Mouse (Mus musculus) layer of hippocampus, adult 2 months (tissue): Measurements from ENCODE around the gene Eml6. TPM values are rescaled to one million over a fixed set of nuclear protein-coding genes. Genes with fewer than 3 reads are reported as not detected.
A peak's percentile ranks its signal among the peaks of the same experiment; 100 is the strongest.
"Not testable (repeated sequence)": the region's sequence is repeated elsewhere in the genome, so short reads cannot be mapped to it uniquely, and the experiment has no call there.

Experiments used
- DNase-seq, 2 experiments: peaks; one replicate each; pipeline ENCODE4 v3.0.0; 2022; ENCODE audit warnings: low spot score in 2 of 2
- H3K27ac ChIP-seq: fragments of 200-600 bp; 2 replicates; pipeline ENCODE4 v1.8.1; 2022
- H3K4me3 ChIP-seq: fragments of 200-600 bp; 2 replicates; pipeline ENCODE4 v1.8.1; 2022; ENCODE audit warnings: mild to moderate bottlenecking
- CTCF ChIP-seq: fragments of 200-600 bp; conservative IDR thresholded peaks from 2 replicates; pipeline ENCODE4 v1.8.1; 2022; ENCODE audit warnings: antibody characterized with exemption, mild to moderate bottlenecking, moderate library complexity
- total RNA-seq, 2 experiments: library from RNA; stranded (reverse); gene quantifications; 2 replicates each; pipeline ENCODE4 v1.2.3; 2021

Gene Eml6
- total RNA-seq, 2 experiments from 2014 or later, result 30.6 to 32.6 TPM

GRCm38 (mm10) chr11:29826001-29826400, 199.8 kb downstream of the Eml6 start:
- no peak for DNase-seq
- no peak for TF ChIP-seq CTCF

GRCm38 (mm10) chr11:29825271-29825718, 200.5 kb downstream of the Eml6 start, which contains the start of gene 4931440F15Rik:
Gene 4931440F15Rik (minus strand): TSS chr11:29825668.
- DNase-seq, H3K4me3 ChIP-seq: not testable (repeated sequence)
- peak within 1 kb of the TSS; percentile 36; the same call in 1 of the 2 replicates for H3K27ac ChIP-seq

More at GRCm38 (mm10) chr11:29826001-29826400, 199.8 kb downstream of the Eml6 start:
- Histone ChIP-seq H3K4me3 (no peak overlapping the region), H3K27ac (peak overlapping the region; percentile 36; the same call in 1 of the 2 replicates)

- not testable (repeated sequence) for DNase-seq, H3K4me3 ChIP-seq
Observed at GRCm38 (mm10) chr11:29824474-29825270, 201.2 kb downstream of the Eml6 start.

GRCm38 (mm10) chr11:29823141-29823540, 202.7 kb downstream of the Eml6 start:
- no peak for DNase-seq
- H3K4me3 ChIP-seq, result no peak overlapping the region
- TF ChIP-seq CTCF, result no peak
- no peak overlapping the region for H3K27ac ChIP-seq

More at GRCm38 (mm10) chr11:29824474-29825270, 201.2 kb downstream of the Eml6 start:
- peak overlapping the region; percentile 10; the same call in 1 of the 2 replicates for H3K27ac ChIP-seq

GRCm38 (mm10) chr11:29815670-29816069, 210.2 kb downstream of the Eml6 start:
- no peak for TF ChIP-seq CTCF
- no peak for DNase-seq

GRCm38 (mm10) chr11:29815261-29815660, 210.6 kb downstream of the Eml6 start:
- no peak overlapping the region for H3K4me3 ChIP-seq
- no peak overlapping the region for H3K27ac ChIP-seq
- DNase-seq, result no peak
- no peak for TF ChIP-seq CTCF

More at GRCm38 (mm10) chr11:29815670-29816069, 210.2 kb downstream of the Eml6 start:
- Histone ChIP-seq H3K4me3 (no peak overlapping the region), H3K27ac (no peak overlapping the region)

- no peak for DNase-seq
- H3K4me3 ChIP-seq, result no peak overlapping the region
- TF ChIP-seq CTCF, result no peak
- H3K27ac ChIP-seq, result no peak overlapping the region
Observed at GRCm38 (mm10) chr11:29813267-29813666, 212.6 kb downstream of the Eml6 start.

- peak; percentile 15; the same call in 1 of the 2 replicates for TF ChIP-seq CTCF
- DNase-seq, result no peak
- Histone ChIP-seq H3K27ac (no peak overlapping the region), H3K4me3 (no peak overlapping the region)
Observed at GRCm38 (mm10) chr11:29812475-29812874, 213.4 kb downstream of the Eml6 start.

GRCm38 (mm10) chr11:29810324-29810723, 215.5 kb downstream of the Eml6 start:
- Histone ChIP-seq H3K4me3 (no peak overlapping the region), H3K27ac (peak overlapping the region; percentile 81; the same call in 1 of the 2 replicates)
- no peak for DNase-seq
- TF ChIP-seq CTCF, result no peak

- DNase-seq, result no peak
- no peak overlapping the region for H3K4me3 ChIP-seq
- H3K27ac ChIP-seq, result peak overlapping the region; percentile 81
- TF ChIP-seq CTCF, result no peak
Observed at GRCm38 (mm10) chr11:29808981-29809589, 216.7 kb downstream of the Eml6 start.

- Histone ChIP-seq H3K27ac (peak overlapping the region; percentile 81), H3K4me3 (no peak overlapping the region)
- TF ChIP-seq CTCF, result peak; percentile 23
- DNase-seq, result peak in 1 of 2 experiments; percentile 22
Observed at GRCm38 (mm10) chr11:29808173-29808980, 217.5 kb downstream of the Eml6 start.

GRCm38 (mm10) chr11:29807325-29807724, 218.5 kb downstream of the Eml6 start:
- DNase-seq, result no peak
- TF ChIP-seq CTCF, result no peak
- Histone ChIP-seq H3K4me3 (no peak overlapping the region), H3K27ac (peak overlapping the region; percentile 81)
